15 mouse cellular contexts compared by ENCODE assay signal in the genomic region with DNA sequence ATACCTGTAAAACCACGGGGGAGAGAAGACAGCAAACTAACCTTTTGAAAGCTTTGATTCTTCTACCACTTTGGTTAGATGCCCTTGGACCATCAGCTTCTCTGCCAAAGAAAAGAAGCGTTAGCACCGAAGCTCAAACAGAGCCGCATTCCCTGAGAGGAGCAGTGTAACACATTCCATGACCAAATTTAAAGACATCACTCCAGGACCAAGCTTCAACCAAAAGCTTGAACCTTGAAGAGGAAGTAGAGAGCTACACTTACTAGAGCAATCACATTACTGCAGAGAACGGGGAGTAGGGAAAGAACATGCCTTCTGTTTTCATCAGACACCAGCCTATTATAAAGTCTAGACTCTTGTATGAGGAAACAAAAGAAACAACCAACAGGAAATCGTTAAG.
DNase-seq lines count a peak whose midpoint lies in the region; ATAC-seq and TF ChIP-seq lines count a peak whose summit lies in the region.
"Had no signal": no experiment of that assay in that cellular context is flagged by ENCODE, and none has a peak within 500 bp of the region (broad histone marks: within the 10 kb centered on the region; RNA-seq: fewer than 3 reads in every experiment).

No protein-coding gene starts in this region.

- H3K4me3 ChIP-seq in liver, adult 2 months (ENCODE audit: insufficient read depth, low read depth, low read length) = no peak overlapping the region; the same call in 1 of the 2 replicates
- H3K4me3 ChIP-seq in liver, embryonic 12.5 days = no peak overlapping the region
- no peak overlapping the region for H3K4me3 ChIP-seq in bone marrow macrophage, adult 2 months (ENCODE audit: insufficient read depth, low read length)
- no peak overlapping the region for H3K4me3 ChIP-seq in intestine, embryonic 15.5 days (replicated peaks)
- H3K4me3 ChIP-seq: erythroblast, embryonic 14.5 days; midbrain, embryonic 15.5 days had no signal

- peak overlapping the region; percentile 8; the same call in 1 of the 2 replicates for H3K27ac ChIP-seq in liver, adult 2 months (replicated peaks; ENCODE audit: insufficient read depth, low read depth, low read length)
- no peak overlapping the region for H3K27ac ChIP-seq in liver, embryonic 12.5 days
- 0 out of 2 replicates have a peak overlapping the region, but pooled peaks have one; percentile 8 for H3K27ac ChIP-seq in bone marrow macrophage, adult 2 months (ENCODE audit: insufficient read depth, low read depth, low read length)
- H3K27ac ChIP-seq in intestine, embryonic 15.5 days = 0 out of 2 replicates have a peak overlapping the region, but pooled peaks have one; percentile 36
- H3K27ac ChIP-seq: hindbrain, postnatal 0 days; midbrain, embryonic 15.5 days had no signal

- no peak for TF ChIP-seq POLR2A in liver, adult 2 months (IDR thresholded peaks at IDR 0.05; ENCODE audit: extremely low read depth, insufficient read depth, low read length)
- no peak for TF ChIP-seq POLR2A in bone marrow macrophage, adult 2 months (IDR thresholded peaks at IDR 0.05; ENCODE audit: borderline replicate concordance, low read depth, low read length)

- WGBS in liver, adult 2 months = 65% methylated on average over 6 of the region's 6 CpGs
- 77% methylated on average over 6 of the region's 6 CpGs for WGBS in liver, embryonic 12.5 days (ENCODE audit: insufficient replicate concordance)
- WGBS in intestine, embryonic 15.5 days = 65% methylated on average over 6 of the region's 6 CpGs

- no peak overlapping the region for H3K9ac ChIP-seq in liver, adult 2 months (ENCODE audit: low read depth, low read length)
- no peak overlapping the region for H3K9ac ChIP-seq in liver, embryonic 12.5 days
- no peak overlapping the region for H3K9ac ChIP-seq in intestine, embryonic 15.5 days
- H3K9ac ChIP-seq: midbrain, embryonic 15.5 days had no signal

- no peak overlapping the region for H3K4me2 ChIP-seq in liver, embryonic 12.5 days
- H3K4me2 ChIP-seq in intestine, embryonic 15.5 days (replicated peaks) = no peak overlapping the region
- H3K4me2 ChIP-seq: midbrain, embryonic 15.5 days had no signal

- ATAC-seq in liver, embryonic 12.5 days = no peak
- no peak for ATAC-seq in intestine, embryonic 15.5 days
- ATAC-seq: hindbrain, postnatal 0 days; midbrain, embryonic 15.5 days had no signal

- no peak for TF ChIP-seq CTCF in liver, adult 2 months (IDR thresholded peaks at IDR 0.05; ENCODE audit: low read depth, low read length)
- TF ChIP-seq CTCF in bone marrow macrophage, adult 2 months (IDR thresholded peaks at IDR 0.05; ENCODE audit: low read depth, low read length) = no peak

- H3K27me3 ChIP-seq in liver, adult 2 months (ENCODE audit: control insufficient read depth, insufficient read depth, low read length) = no peaks in the 10 kb centered on the region
- H3K27me3 ChIP-seq in liver, embryonic 12.5 days (replicated peaks) = no peaks in the 10 kb centered on the region
- no peaks in the 10 kb centered on the region for H3K27me3 ChIP-seq in intestine, embryonic 15.5 days (replicated peaks)
- H3K27me3 ChIP-seq: midbrain, embryonic 15.5 days had no signal

- H3K9me3 ChIP-seq in liver, embryonic 12.5 days (replicated peaks) = no peaks in the 10 kb centered on the region
- H3K9me3 ChIP-seq in intestine, embryonic 15.5 days = no peaks in the 10 kb centered on the region
- H3K9me3 ChIP-seq: midbrain, embryonic 15.5 days had no signal

- peaks cover 11% of the 10 kb centered on the region; the same call in 1 of the 2 replicates for H3K4me1 ChIP-seq in liver, adult 2 months (ENCODE audit: control insufficient read depth, insufficient read depth, low read length)
- peaks cover 21% of the 10 kb centered on the region for H3K4me1 ChIP-seq in liver, embryonic 12.5 days
- peaks cover 17% of the 10 kb centered on the region for H3K4me1 ChIP-seq in bone marrow macrophage, adult 2 months (ENCODE audit: control insufficient read depth, insufficient read depth, low read length)
- no peaks in the 10 kb centered on the region for H3K4me1 ChIP-seq in intestine, embryonic 15.5 days (replicated peaks)
- H3K4me1 ChIP-seq: midbrain, embryonic 15.5 days had no signal

- peaks cover 28% of the 10 kb centered on the region for H3K36me3 ChIP-seq in liver, adult 2 months (ENCODE audit: control insufficient read depth, insufficient read depth, low read length)
- peaks cover 27% of the 10 kb centered on the region for H3K36me3 ChIP-seq in liver, embryonic 12.5 days
- peaks cover 4% of the 10 kb centered on the region; the same call in 1 of the 2 replicates for H3K36me3 ChIP-seq in intestine, embryonic 15.5 days
- H3K36me3 ChIP-seq: midbrain, embryonic 15.5 days had no signal

- H3K79me2 ChIP-seq in liver, adult 2 months (ENCODE audit: control insufficient read depth, insufficient read depth, low read length) = no peaks in the 10 kb centered on the region

- peak; percentile 28 to 51 for DNase-seq in heart, adult 18-20 months
- DNase-seq in heart, adult 11 months = no peak
- peak; percentile 36 for DNase-seq in liver, adult 2 months (ENCODE audit: extremely low read depth, low read depth, low spot score)
- no peak for DNase-seq in cerebellum, adult 11-12 months
- DNase-seq in spleen, adult 12 weeks (ENCODE audit: low spot score) = no peak
- DNase-seq: adrenal gland, adult 8-10 months; cerebellum, postnatal 10 days; kidney, postnatal 14 days; thymus, adult 2 months had no signal

Comparison
In these comparisons a context has a peak if more than half of its experiments do, and no peak if none do; other contexts are left out.
1. DNase-seq: peak in heart, adult 18-20 months (2 of 2) and liver, adult 2 months (single experiment); none in heart, adult 11 months (single experiment), cerebellum, adult 11-12 months (single experiment) and spleen, adult 12 weeks (single experiment).